Mouse (Mus musculus): Measurements from ENCODE around the gene Hebp2.

Hebp2 gene

DNA sequence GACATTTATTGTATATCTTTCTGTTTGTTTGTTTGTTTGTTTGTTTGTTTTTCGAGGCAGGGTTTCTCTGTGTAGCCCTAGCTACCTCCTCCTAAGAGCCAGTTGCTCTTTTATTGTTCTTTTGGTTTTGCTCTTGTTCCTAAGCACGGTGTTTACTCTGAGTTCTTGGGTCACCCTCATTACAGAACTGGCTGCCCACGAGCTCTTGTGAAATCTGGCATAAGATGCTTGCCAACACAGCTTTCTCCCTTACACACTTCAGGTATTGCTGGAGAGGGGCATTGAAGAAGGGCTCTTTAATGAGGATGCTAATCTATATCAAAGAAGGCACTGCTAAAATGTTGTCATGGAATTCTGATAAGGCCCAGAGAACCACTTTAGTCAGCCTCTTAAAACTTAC, 35.2 kb downstream of the Hebp2 start:
- no peak for DNase-seq (ENCODE audit: low spot score in 2 of 2)

DNA sequence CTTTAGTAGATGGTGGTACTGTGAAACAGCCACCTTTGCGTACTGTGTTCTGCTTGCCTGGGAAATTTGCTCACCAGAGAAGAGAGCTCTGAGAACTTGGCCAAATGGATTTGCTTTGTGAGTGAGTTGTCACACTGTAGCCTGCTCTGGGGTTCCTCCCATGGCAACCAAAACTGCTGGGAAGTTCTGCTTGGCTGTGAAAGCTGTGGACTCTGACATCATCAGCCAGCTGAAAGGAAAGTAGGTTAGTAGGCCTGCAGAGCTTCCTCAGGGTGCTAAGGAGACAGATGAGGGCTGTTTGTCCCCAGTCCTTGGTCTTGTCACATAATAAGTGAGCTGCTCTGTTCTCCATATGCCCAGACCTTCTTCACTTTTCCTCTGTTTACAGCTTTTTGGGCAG, 37.3 kb downstream of the Hebp2 start:
- DNase-seq (ENCODE audit: low spot score in 2 of 2), result no peak

DNA sequence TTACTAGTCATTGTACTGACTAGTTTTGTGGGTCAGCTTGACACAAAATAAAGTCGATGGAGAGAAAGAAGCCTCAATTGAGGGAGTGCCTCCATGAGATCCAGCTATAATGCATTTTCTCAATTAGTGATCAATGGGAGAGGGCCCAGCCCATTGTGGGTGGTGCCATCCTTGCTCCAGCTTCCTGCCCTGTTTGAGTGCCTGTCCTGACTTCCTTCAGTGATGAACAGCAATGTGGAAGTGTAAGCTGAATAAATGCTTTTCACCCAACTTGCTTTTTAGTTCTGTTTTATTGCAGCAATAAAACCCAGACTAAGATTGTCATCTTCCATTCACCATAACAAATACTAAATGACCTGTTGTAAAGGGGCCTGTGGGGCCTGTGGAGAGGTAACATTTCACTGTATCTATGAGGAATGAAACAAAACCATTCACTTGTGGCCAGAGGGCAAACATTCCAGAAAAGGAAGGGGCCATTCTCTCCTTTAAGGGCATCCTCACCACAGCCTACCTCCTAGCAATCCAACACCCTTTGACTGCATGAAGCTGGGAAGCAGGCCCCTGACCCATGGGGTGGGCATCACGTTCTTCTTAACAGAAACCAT, 37.9 kb downstream of the Hebp2 start:
- DNase-seq (ENCODE audit: low spot score in 2 of 2), result no peak

DNA sequence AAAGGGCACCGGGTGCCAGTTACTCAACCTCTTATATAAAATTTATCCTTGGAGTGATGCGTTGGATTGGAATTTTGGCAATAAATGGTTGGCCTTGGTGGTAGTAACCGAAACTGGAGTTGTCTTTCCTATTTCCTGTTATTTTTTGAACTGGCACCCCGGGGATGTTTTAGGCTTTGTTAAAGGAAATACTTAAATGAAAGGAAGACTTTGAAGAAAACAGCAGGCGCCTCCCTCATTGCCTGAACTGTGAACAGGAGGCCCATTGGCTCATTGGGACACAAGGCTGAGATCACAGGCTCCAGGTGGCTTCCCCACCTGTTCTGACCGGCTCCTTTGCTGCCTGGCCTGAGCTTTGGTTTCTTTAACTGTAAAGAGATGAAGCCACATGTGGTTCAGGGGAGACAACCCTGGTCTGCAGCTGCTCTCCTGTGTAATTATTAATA, 39.4 kb downstream of the Hebp2 start:
- no peak for DNase-seq (ENCODE audit: low spot score in 2 of 2)

DNA sequence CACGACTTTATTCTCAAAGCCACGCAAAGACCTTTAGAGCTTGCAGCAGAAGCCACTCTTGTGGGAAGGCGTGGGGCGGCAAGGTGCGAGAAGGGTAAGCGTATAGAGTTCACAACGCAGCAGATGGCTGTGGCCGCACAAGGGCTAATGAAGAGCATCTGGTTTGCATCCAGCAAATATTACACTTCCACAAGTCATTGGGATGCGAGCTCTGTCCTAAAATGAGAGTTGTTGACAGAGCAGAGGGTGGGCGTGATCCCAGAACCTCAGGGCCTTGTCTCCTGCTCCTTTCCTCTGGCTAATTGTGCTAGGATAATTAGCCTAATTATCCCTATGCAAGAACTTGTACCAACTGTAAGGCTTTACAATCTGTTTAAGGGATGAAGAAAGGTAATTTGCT, 40.2 kb downstream of the Hebp2 start:
- no peak for DNase-seq (ENCODE audit: low spot score in 2 of 2)

DNA sequence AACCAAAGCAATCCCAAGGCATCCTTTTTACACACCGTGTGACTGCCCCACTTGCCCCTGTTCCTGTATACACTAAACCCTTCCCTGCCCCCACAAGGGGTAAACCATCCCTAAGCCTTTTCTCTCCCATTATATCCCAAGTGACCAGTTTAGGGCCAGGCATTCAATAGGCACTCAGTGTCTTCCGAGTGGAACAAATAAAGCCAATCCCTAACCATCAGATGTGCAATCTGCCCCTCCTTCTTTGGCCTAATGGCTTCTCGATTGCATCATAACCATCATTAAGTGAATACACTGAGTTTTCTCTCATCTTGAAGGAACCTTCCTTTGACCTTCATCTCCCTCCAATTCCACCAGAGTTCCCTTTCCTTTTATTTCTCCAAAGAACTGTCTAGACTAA, 43.9 kb downstream of the Hebp2 start:
- no peak for DNase-seq (ENCODE audit: low spot score in 2 of 2)

DNA sequence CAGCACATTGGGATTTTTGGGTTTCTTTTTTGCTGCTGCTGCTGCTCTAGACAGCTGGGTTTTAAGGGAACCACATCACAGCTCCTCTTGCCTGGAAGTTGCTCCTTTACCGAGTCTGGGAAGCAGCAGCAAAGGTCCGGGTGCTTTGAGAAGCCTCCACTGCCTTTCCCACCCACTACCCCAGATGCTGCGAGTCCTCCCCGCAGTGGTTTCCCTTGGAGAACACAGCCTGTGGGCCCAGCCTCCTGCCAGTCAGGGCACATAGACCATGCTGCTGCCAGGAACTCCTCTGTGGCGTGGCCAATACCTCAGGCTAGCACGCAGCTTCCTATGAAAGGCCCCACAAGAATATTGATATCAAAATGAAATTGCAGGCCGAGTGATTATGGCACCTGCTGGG, 48.8 kb downstream of the Hebp2 start:
- DNase-seq (ENCODE audit: low spot score in 2 of 2), result no peak

DNA sequence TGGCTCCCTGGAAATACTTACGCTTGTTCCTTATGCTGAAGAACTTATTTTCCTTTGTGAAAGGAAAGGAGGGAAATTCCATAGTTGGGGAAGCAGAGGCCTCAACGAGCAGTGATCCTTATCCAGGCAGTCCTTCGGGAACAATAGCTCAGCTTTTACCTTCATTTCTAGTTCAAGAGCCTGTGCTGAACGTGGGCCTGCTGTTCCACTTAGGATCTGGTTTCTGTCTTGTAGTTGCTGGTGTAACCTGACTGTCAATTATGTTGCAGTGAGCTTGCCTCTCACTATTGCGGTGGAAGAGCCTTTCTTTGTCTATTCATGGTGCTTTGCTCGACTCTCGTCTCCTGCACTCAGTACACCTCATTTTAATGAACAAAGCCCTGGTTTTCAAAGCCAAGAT, 51.6 kb downstream of the Hebp2 start:
- no peak for DNase-seq (ENCODE audit: low spot score in 2 of 2)

DNA sequence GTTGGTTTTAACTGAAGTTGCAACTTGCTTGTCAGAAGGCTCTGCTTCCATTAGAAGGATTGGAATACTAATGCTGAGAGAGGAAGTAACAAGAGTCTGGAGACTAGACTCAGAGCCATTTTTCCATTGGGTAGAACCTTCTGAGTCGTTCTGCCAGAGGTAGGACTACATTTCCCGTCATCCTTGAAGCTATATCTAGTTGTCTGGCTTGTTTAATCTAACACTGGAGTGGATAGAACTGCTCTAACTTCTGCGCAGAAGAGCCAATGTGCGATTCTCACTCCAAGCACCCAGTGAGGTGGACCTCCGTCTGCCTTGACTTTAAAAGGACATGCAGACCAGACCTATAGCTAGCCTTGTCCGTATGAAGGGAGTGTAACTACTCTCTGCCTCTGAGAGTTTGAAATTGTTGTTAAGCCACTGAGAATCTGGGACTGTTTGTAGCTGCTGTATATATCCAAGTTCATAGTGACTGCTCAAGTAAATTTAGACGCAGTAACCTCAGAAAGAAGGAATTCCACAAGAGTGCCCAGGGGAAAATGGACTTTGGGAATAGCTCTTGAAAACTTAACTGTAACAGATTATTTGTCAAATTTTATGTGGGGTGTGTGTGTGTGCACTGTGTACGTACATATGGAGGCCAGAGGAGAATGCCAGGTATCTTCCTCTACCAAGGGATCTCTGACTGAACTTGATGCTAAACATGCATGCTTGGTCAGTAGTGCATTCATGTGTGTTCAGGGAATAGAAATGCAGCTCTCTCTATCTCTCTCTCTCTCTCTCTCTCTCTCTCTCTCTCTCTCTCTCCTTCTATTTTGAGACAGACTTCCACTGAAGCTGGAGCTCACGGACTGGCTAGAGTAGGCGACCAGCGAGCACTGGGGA, 52.6 kb downstream of the Hebp2 start:
- DNase-seq (ENCODE audit: low spot score in 2 of 2), result no peak

DNA sequence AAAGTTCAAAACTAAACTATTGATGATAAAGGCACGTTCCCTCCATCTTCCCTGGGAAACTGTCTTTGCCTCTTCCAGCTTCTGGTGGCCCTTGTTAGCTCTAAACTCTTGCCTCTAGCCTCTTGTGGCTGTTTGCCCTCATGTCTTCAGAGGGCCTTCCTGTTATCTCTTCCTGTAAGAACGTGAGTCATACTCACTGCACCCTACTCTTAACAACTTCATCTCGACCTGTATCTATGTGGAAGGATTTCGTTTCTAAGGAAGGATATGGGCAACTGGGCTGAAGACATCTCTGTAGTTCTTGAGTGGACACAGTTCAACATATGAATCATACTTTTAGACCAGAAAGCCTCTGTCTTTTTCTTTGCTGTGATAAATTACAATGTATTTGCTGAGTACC, 53.9 kb downstream of the Hebp2 start:
- no peak for DNase-seq (ENCODE audit: low spot score in 2 of 2)

DNA sequence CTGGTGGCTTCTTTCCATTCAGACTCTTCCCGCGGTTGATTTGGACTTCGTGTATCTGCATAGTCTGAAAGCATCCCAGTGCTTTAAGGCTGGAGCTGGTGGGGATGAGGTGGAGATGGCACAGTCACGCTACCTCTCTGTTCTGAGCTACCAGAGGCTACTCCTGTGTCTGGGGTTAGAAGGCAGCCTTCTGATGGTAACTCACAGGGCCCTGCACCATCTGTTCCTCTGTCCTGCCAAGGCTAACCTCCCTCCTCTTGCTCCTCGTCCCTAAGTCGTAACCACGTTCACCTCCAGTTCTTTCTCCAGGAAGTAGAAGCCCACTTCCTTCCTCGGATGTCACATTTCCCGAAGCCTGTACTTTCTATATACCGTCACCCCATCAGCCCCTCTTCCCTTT, 55.9 kb downstream of the Hebp2 start:
- no peak for DNase-seq (ENCODE audit: low spot score in 2 of 2)
